Mouse (Mus musculus) midbrain, embryonic 16.5 days (tissue): ENCODE measurements around the gene Adad2. TPM values are rescaled to one million over a fixed set of nuclear protein-coding genes. Genes with fewer than 3 reads are reported as not detected.

Source experiments
- ATAC-seq: fragments of 200-750 bp; cut with Nextera tagmentation; 2 replicates; pipeline ENCODE4 v1.8.0; 2017; ENCODE audit warnings: moderate TSS enrichment
- H3K27ac ChIP-seq: fragments of 300-500 bp; sonication (generic); 2 replicates; pipeline ENCODE4 v1.5.1; 2014; ENCODE audit warnings: mild to moderate bottlenecking, low read length, mixed read lengths
- H3K27me3 ChIP-seq: fragments of 300-500 bp; sonication (generic); 2 replicates; pipeline ENCODE4 v1.6.1; 2014; ENCODE audit warnings: low read depth, low read length, mixed read lengths; ENCODE audit not compliant: control insufficient read depth, insufficient read depth
- H3K36me3 ChIP-seq: fragments of 300-500 bp; sonication (generic); 2 replicates; pipeline ENCODE4 v1.6.1; 2014; ENCODE audit warnings: mild to moderate bottlenecking, low read length, moderate library complexity, mixed read lengths; ENCODE audit not compliant: control insufficient read depth, insufficient read depth
- H3K4me1 ChIP-seq: fragments of 300-500 bp; sonication (generic); 2 replicates; pipeline ENCODE4 v1.6.1; 2014; ENCODE audit warnings: mild to moderate bottlenecking, low read length, mixed read lengths; ENCODE audit not compliant: control insufficient read depth, insufficient read depth
- H3K4me2 ChIP-seq: fragments of 300-500 bp; sonication (generic); 2 replicates; pipeline ENCODE4 v1.6.1; 2014; ENCODE audit warnings: mild to moderate bottlenecking, low read length, mixed read lengths
- H3K4me3 ChIP-seq: fragments of 300-500 bp; sonication (generic); 2 replicates; pipeline ENCODE4 v1.5.1; 2014; ENCODE audit warnings: low read depth, mild to moderate bottlenecking, low read length, moderate library complexity, mixed read lengths
- H3K9ac ChIP-seq: fragments of 300-500 bp; sonication (generic); 2 replicates; pipeline ENCODE4 v1.6.1; 2014; ENCODE audit warnings: low read depth, low read length, mixed read lengths
- H3K9me3 ChIP-seq: fragments of 300-500 bp; sonication (generic); replicated peaks from 2 replicates; pipeline ENCODE4 v1.6.1; 2014; ENCODE audit warnings: mild to moderate bottlenecking, low read length, mixed read lengths; ENCODE audit not compliant: control insufficient read depth, poor library complexity, severe bottlenecking
- WGBS: fragments of 180-500 bp; shearing (Covaris S2); extraction: QIAGEN DNeasy Blood & Tissue Kit; methylation state at CpG from one replicate; pipeline ENCODE4 v1.1.7; 2014; 5-methylcytosine and 5-hydroxymethylcytosine counted together
- polyA plus RNA-seq: library from polyadenylated mRNA; unstranded; fragments of >200 nt; fragmentation: Nextera tagmentation; extraction: Ambion mirVana; gene quantifications from 2 replicates; pipeline ENCODE4 v1.2.1, GENCODE M21; 2015

Gene Adad2
- 0.10 and 0.19 TPM in 2 replicates for polyA plus RNA-seq

GRCm38 (mm10) chr8:119612471-119612870, at the start of gene Adad2:
Gene Adad2, plus strand, starts transcription at chr8:119612747.
- Histone ChIP-seq H3K4me3 (no peak within 1 kb of the TSS), H3K27ac (no peak within 1 kb of the TSS), H3K4me1 (no peaks in the 10 kb centered on the region), H3K9ac (no peak within 1 kb of the TSS), H3K4me2 (no peak within 1 kb of the TSS), H3K27me3 (no peaks in the 10 kb centered on the region), H3K9me3 (no peaks in the 10 kb centered on the region), H3K36me3 (no peaks in the 10 kb centered on the region)
- ATAC-seq: no peak
- 87% methylated on average over 26 of the region's 26 CpGs for WGBS

- H3K4me3 ChIP-seq: no peak overlapping the region
- WGBS: 93% methylated on average over 14 of the region's 14 CpGs
- H3K36me3 ChIP-seq: peaks cover 34% of the 10 kb centered on the region
- peaks cover 3% of the 10 kb centered on the region; the same call in 1 of the 2 replicates for H3K4me1 ChIP-seq
- H3K27me3 ChIP-seq: no peaks in the 10 kb centered on the region
- no peak overlapping the region for H3K27ac ChIP-seq
- H3K9me3 ChIP-seq: no peaks in the 10 kb centered on the region
- H3K9ac ChIP-seq: no peak overlapping the region
- H3K4me2 ChIP-seq: no peak overlapping the region
- no peak for ATAC-seq
Measured at GRCm38 (mm10) chr8:119563849-119564251, 48.7 kb upstream of the Adad2 start.

- Histone ChIP-seq H3K27me3 (no peaks in the 10 kb centered on the region), H3K4me2 (no peak overlapping the region), H3K27ac (no peak overlapping the region), H3K36me3 (peaks cover 34% of the 10 kb centered on the region), H3K9me3 (no peaks in the 10 kb centered on the region), H3K4me1 (no peaks in the 10 kb centered on the region), H3K9ac (no peak overlapping the region), H3K4me3 (no peak overlapping the region)
- no peak for ATAC-seq
- 73% methylated on average over 11 of the region's 11 CpGs for WGBS
Measured at GRCm38 (mm10) chr8:119566367-119566766, 46.2 kb upstream of the Adad2 start.

GRCm38 (mm10) chr8:119568251-119568650, 44.3 kb upstream of the Adad2 start:
- 90% methylated on average over 9 of the region's 9 CpGs for WGBS
- H3K4me3 ChIP-seq: no peak overlapping the region
- no peaks in the 10 kb centered on the region for H3K27me3 ChIP-seq
- H3K27ac ChIP-seq: no peak overlapping the region
- no peak for ATAC-seq
- H3K36me3 ChIP-seq: peaks cover 31% of the 10 kb centered on the region
- H3K9me3 ChIP-seq: no peaks in the 10 kb centered on the region
- peaks cover 9% of the 10 kb centered on the region; the same call in 1 of the 2 replicates for H3K4me1 ChIP-seq
- no peak overlapping the region for H3K4me2 ChIP-seq
- H3K9ac ChIP-seq: no peak overlapping the region

- no peak for ATAC-seq
- no peak overlapping the region for H3K27ac ChIP-seq
- H3K9ac ChIP-seq: no peak overlapping the region
Measured at GRCm38 (mm10) chr8:119568951-119569350, 43.6 kb upstream of the Adad2 start.

GRCm38 (mm10) chr8:119569881-119570280, 42.7 kb upstream of the Adad2 start:
- Histone ChIP-seq H3K4me3 (no peak overlapping the region), H3K27ac (no peak overlapping the region), H3K9me3 (no peaks in the 10 kb centered on the region), H3K4me2 (no peak overlapping the region), H3K27me3 (no peaks in the 10 kb centered on the region), H3K36me3 (peaks cover 19% of the 10 kb centered on the region), H3K9ac (no peak overlapping the region), H3K4me1 (peaks cover 18% of the 10 kb centered on the region)
- 21% methylated on average over 4 of the region's 4 CpGs for WGBS
- ATAC-seq: no peak

More at GRCm38 (mm10) chr8:119568951-119569350, 43.6 kb upstream of the Adad2 start:
- Histone ChIP-seq H3K4me3 (no peak overlapping the region), H3K36me3 (peaks cover 27% of the 10 kb centered on the region), H3K4me1 (peaks cover 16% of the 10 kb centered on the region), H3K27me3 (no peaks in the 10 kb centered on the region), H3K4me2 (no peak overlapping the region), H3K9me3 (no peaks in the 10 kb centered on the region)
- 77% methylated on average over 7 of the region's 7 CpGs for WGBS

- Histone ChIP-seq H3K4me1 (peaks cover 18% of the 10 kb centered on the region), H3K4me3 (no peak overlapping the region), H3K9me3 (no peaks in the 10 kb centered on the region), H3K4me2 (no peak overlapping the region), H3K9ac (no peak overlapping the region), H3K36me3 (peaks cover 7% of the 10 kb centered on the region), H3K27me3 (no peaks in the 10 kb centered on the region), H3K27ac (no peak overlapping the region)
- ATAC-seq: no peak
- WGBS: 94% methylated on average over 6 of the region's 6 CpGs
Measured at GRCm38 (mm10) chr8:119571135-119571534, 41.4 kb upstream of the Adad2 start.

GRCm38 (mm10) chr8:119572411-119572810, 40.1 kb upstream of the Adad2 start:
- no peak for ATAC-seq
- no peak overlapping the region for H3K27ac ChIP-seq
- no peak overlapping the region for H3K4me2 ChIP-seq
- H3K27me3 ChIP-seq: 0 out of 2 replicates have a peak, but pooled peaks cover 2% of the 10 kb centered on the region
- 88% methylated on average over 4 of the region's 4 CpGs for WGBS
- H3K9ac ChIP-seq: no peak overlapping the region
- no peak overlapping the region for H3K4me3 ChIP-seq
- H3K36me3 ChIP-seq: no peaks in the 10 kb centered on the region
- no peaks in the 10 kb centered on the region for H3K9me3 ChIP-seq
- H3K4me1 ChIP-seq: peaks cover 18% of the 10 kb centered on the region

- peak within 1 kb of the TSS; percentile 87 for H3K9ac ChIP-seq
- peak within 1 kb of the TSS; percentile 82 for H3K27ac ChIP-seq
- H3K27me3 ChIP-seq: 0 out of 2 replicates have a peak, but pooled peaks cover 2% of the 10 kb centered on the region
- H3K36me3 ChIP-seq: no peaks in the 10 kb centered on the region
- peak within 1 kb of the TSS; percentile 88 for H3K4me2 ChIP-seq
- ATAC-seq: peak; percentile 89
- H3K9me3 ChIP-seq: no peaks in the 10 kb centered on the region
- peaks cover 18% of the 10 kb centered on the region for H3K4me1 ChIP-seq
- WGBS: under 1% methylated on average over 86 of the region's 97 CpGs
- peak within 1 kb of the TSS; percentile 91 for H3K4me3 ChIP-seq
Measured at GRCm38 (mm10) chr8:119574437-119575365, 37.8 kb upstream of the Adad2 start, which contains the start of the genes Hsdl1 and Dnaaf1. Gene Hsdl1, minus strand, starts transcription at chr8:119575183. Gene Dnaaf1, plus strand, starts transcription at chr8:119575235.
